Mouse (Mus musculus) MEL (cell line): ENCODE measurements at regions not wholly inside any gene's neighbourhood (a gene's known extent, or its start where the extent isn't known, plus 50 kb on each side); places are given as distances from the start of the nearest gene placed in this dataset.

Source experiments
- DNase-seq: peaks from one replicate; pipeline ENCODE4 v3.0.0; 2011; ENCODE audit warnings: low read depth, low spot score
- H3K27ac ChIP-seq: 2 replicates; pipeline ENCODE4 v1.5.1; 2012; ENCODE audit warnings: low read depth, mild to moderate bottlenecking, control low read depth, low read length, moderate library complexity; ENCODE audit not compliant: control insufficient read depth
- H3K27me3 ChIP-seq, 2 experiments: fragments of 150-350 bp in 1 of 2; sonication (generic) in 1 of 2; 2 replicates each; pipeline ENCODE4 v1.6.1; 2012; ENCODE audit warnings: low read length in 2 of 2, mild to moderate bottlenecking in 2 of 2, improper control_type of control experiment in 1 of 2, moderate library complexity in 1 of 2; ENCODE audit not compliant: insufficient read depth in 2 of 2, control insufficient read depth in 1 of 2
- H3K36me3 ChIP-seq, 2 experiments: 2 replicates each; pipeline ENCODE4 v1.6.1; 2012 to 2014; ENCODE audit warnings: low read length in 2 of 2, improper control_type of control experiment in 1 of 2, inconsistent platforms in 1 of 2, mild to moderate bottlenecking in 1 of 2; ENCODE audit not compliant: insufficient read depth in 2 of 2, control insufficient read depth in 1 of 2
- H3K4me1 ChIP-seq, 2 experiments: fragments of 150-350 bp in 1 of 2; sonication (generic) in 1 of 2; 2 replicates each; pipeline ENCODE4 v1.6.1; 2012; ENCODE audit warnings: low read length in 2 of 2, improper control_type of control experiment in 1 of 2, mild to moderate bottlenecking in 1 of 2; ENCODE audit not compliant: insufficient read depth in 2 of 2, control insufficient read depth in 1 of 2
- H3K4me3 ChIP-seq, 2 experiments: fragments of 150-350 bp in 1 of 2; sonication (generic) in 1 of 2; 2 replicates each; pipeline ENCODE4 v1.5.1; 2012; ENCODE audit warnings: low read depth in 2 of 2, low read length in 2 of 2, mild to moderate bottlenecking in 2 of 2, moderate library complexity in 2 of 2, control low read depth in 1 of 2, improper control_type of control experiment in 1 of 2; ENCODE audit not compliant: control insufficient read depth in 1 of 2, insufficient read depth in 1 of 2
- H3K79me2 ChIP-seq: 2 replicates; pipeline ENCODE4 v1.6.1; 2012; ENCODE audit warnings: mild to moderate bottlenecking, low read length, moderate library complexity; ENCODE audit not compliant: control insufficient read depth, poor library complexity, insufficient read depth
- H3K9ac ChIP-seq: 2 replicates; pipeline ENCODE4 v1.6.1; 2012; ENCODE audit warnings: low read depth, mild to moderate bottlenecking, control low read depth, low read length, moderate library complexity; ENCODE audit not compliant: control insufficient read depth, poor library complexity, severe bottlenecking
- H3K9me3 ChIP-seq: fragments of 150-350 bp; sonication (generic); replicated peaks from 2 replicates; pipeline ENCODE4 v1.6.1; 2012; ENCODE audit warnings: mild to moderate bottlenecking, low read length, improper control_type of control experiment, moderate library complexity; ENCODE audit not compliant: insufficient read depth
- BHLHE40 ChIP-seq: IDR thresholded peaks from 2 replicates; pipeline ENCODE4 v1.6.1; 2012; ENCODE audit warnings: low read depth, mild to moderate bottlenecking, inconsistent platforms, low read length, improper control_type of control experiment, borderline replicate concordance
- CHD1 ChIP-seq: IDR thresholded peaks from 2 replicates; pipeline ENCODE4 v1.6.1; 2012; ENCODE audit warnings: low read depth, mild to moderate bottlenecking, inconsistent platforms, low read length, improper control_type of control experiment
- CHD2 ChIP-seq: IDR thresholded peaks from 2 replicates; pipeline ENCODE4 v1.6.1; 2011; ENCODE audit warnings: low read length, improper control_type of control experiment
- CTCF ChIP-seq, 3 experiments: IDR thresholded peaks in 2 of 3; conservative IDR thresholded peaks in 1 of 3; 2 replicates each; pipeline ENCODE4 v1.5.1; 2011 to 2012; ENCODE audit warnings: low read length in 3 of 3, low read depth in 2 of 3, mild to moderate bottlenecking in 2 of 3, improper control_type of control experiment in 1 of 3, inconsistent platforms in 1 of 3, mixed read lengths in 1 of 3, moderate library complexity in 1 of 3; ENCODE audit not compliant: control insufficient read depth in 1 of 3, insufficient read depth in 1 of 3, poor library complexity in 1 of 3, severe bottlenecking in 1 of 3
- ELF1 ChIP-seq: IDR thresholded peaks from 2 replicates; pipeline ENCODE4 v1.6.1; 2014; ENCODE audit warnings: low read depth, mild to moderate bottlenecking, inconsistent platforms, low read length, improper control_type of control experiment, moderate library complexity
- GATA1 ChIP-seq: IDR thresholded peaks from 2 replicates; pipeline ENCODE4 v1.6.1; 2011; ENCODE audit warnings: low read depth, low read length, improper control_type of control experiment
- KAT2A ChIP-seq: conservative IDR thresholded peaks from 2 replicates; pipeline ENCODE4 v1.6.1; 2012; ENCODE audit warnings: low read depth, low read length, improper control_type of control experiment, inconsistent platforms
- MAFK ChIP-seq: IDR thresholded peaks from 2 replicates; pipeline ENCODE4 v1.6.1; 2011; ENCODE audit warnings: low read depth, mild to moderate bottlenecking, low read length, improper control_type of control experiment, borderline replicate concordance
- MAZ ChIP-seq: IDR thresholded peaks from 2 replicates; pipeline ENCODE4 v1.6.1; 2012; ENCODE audit warnings: low read depth, mild to moderate bottlenecking, inconsistent platforms, low read length, improper control_type of control experiment
- MEF2A ChIP-seq: IDR thresholded peaks from 2 replicates; pipeline ENCODE4 v1.6.1; 2014; ENCODE audit warnings: low read depth, mild to moderate bottlenecking, inconsistent platforms, low read length, improper control_type of control experiment; ENCODE audit not compliant: poor library complexity, insufficient replicate concordance, severe bottlenecking; ENCODE audit errors: extremely low read depth
- MXI1 ChIP-seq: IDR thresholded peaks from 2 replicates; pipeline ENCODE4 v1.6.1; 2011; ENCODE audit warnings: mild to moderate bottlenecking, low read depth, low read length, improper control_type of control experiment
- MYB ChIP-seq: IDR thresholded peaks from 2 replicates; pipeline ENCODE4 v1.6.1; 2011; ENCODE audit warnings: mild to moderate bottlenecking, low read depth, low read length, improper control_type of control experiment
- NELFE ChIP-seq: IDR thresholded peaks from 2 replicates; pipeline ENCODE4 v1.6.1; 2011; ENCODE audit warnings: low read depth, low read length, improper control_type of control experiment
- POLR2A ChIP-seq, 2 experiments: IDR thresholded peaks; 2 replicates each; pipeline ENCODE4 v1.6.1; 2011 to 2012; ENCODE audit warnings: low read length in 2 of 2, mild to moderate bottlenecking in 2 of 2, control low read depth in 1 of 2, improper control_type of control experiment in 1 of 2, low read depth in 1 of 2, moderate library complexity in 1 of 2; ENCODE audit not compliant: control insufficient read depth in 1 of 2, insufficient read depth in 1 of 2, poor library complexity in 1 of 2
- POLR2AphosphoS2 ChIP-seq: IDR thresholded peaks from 2 replicates; pipeline ENCODE4 v1.6.1; 2011; ENCODE audit warnings: low read length, improper control_type of control experiment
- POLR2AphosphoS5 ChIP-seq: IDR thresholded peaks from 2 replicates; pipeline ENCODE4 v1.6.1; 2012; ENCODE audit warnings: low read depth, borderline replicate concordance, mild to moderate bottlenecking, inconsistent platforms, low read length, moderate library complexity, mixed read lengths
- SMC3 ChIP-seq: IDR thresholded peaks from 2 replicates; pipeline ENCODE4 v1.6.1; 2011; ENCODE audit warnings: low read depth, low read length, improper control_type of control experiment
- TAL1 ChIP-seq: IDR thresholded peaks from 2 replicates; pipeline ENCODE4 v1.6.1; 2012; ENCODE audit warnings: mild to moderate bottlenecking, inconsistent platforms, low read length, moderate library complexity, mixed read lengths
- UBTF ChIP-seq: IDR thresholded peaks from 2 replicates; pipeline ENCODE4 v1.6.1; 2012; ENCODE audit warnings: low read depth, mild to moderate bottlenecking, inconsistent platforms, low read length, improper control_type of control experiment, moderate library complexity, borderline replicate concordance; ENCODE audit not compliant: insufficient read depth
- USF1 ChIP-seq: IDR thresholded peaks from 2 replicates; pipeline ENCODE4 v1.6.1; 2014; ENCODE audit warnings: low read depth, mild to moderate bottlenecking, inconsistent platforms, low read length, improper control_type of control experiment, moderate library complexity
- ZKSCAN1 ChIP-seq: IDR thresholded peaks from 2 replicates; pipeline ENCODE4 v1.6.1; 2012; ENCODE audit warnings: low read depth, mild to moderate bottlenecking, inconsistent platforms, low read length, improper control_type of control experiment, moderate library complexity
- ZNF384 ChIP-seq: IDR thresholded peaks from 2 replicates; pipeline ENCODE4 v1.6.1; 2012; ENCODE audit warnings: low read depth, mild to moderate bottlenecking, inconsistent platforms, low read length, improper control_type of control experiment

DNA sequence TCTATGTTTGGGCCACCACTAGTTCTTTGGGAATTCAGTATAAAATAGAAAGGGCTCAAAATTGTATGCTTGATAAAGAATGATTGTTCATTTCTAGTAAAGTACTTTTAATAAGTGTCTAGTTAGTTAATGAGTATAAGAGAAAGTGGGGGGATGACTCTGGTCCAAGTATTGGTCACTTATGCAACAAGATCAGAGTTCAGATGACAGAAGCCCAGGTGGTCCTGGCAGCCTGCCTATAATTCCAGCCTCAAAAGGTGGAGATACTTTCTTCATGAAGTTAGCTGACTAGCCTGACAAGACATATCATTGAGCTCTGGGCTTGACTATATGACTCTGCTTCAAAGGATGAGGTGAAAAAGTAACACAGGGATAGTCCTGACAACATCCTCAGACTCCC, 57.3 kb upstream of the Pter start:
- no peak for DNase-seq
- TF ChIP-seq BHLHE40 (no peak), POLR2A (IDR thresholded peaks at IDR 0.05; ENCODE audit: control insufficient read depth in 1 of 2, insufficient read depth in 1 of 2, low read depth in 1 of 2, low read length in 2 of 2, poor library complexity in 1 of 2) (no peak), CTCF (IDR thresholded peaks at IDR 0.05 in 2 of 3, conservative IDR thresholded peaks at IDR 0.05 in 1 of 3; ENCODE audit: control insufficient read depth in 1 of 3, insufficient read depth in 1 of 3, low read depth in 2 of 3, low read length in 3 of 3, poor library complexity in 1 of 3, severe bottlenecking in 1 of 3) (no peak), ZKSCAN1 (no peak), GATA1 (no peak), MYB (no peak), USF1 (no peak), NELFE (no peak), ELF1 (no peak), POLR2AphosphoS2 (no peak), MAZ (no peak), ZNF384 (no peak)
- H3K4me1 ChIP-seq: no peaks in the 10 kb centered on the region
- H3K36me3 ChIP-seq: no peaks in the 10 kb centered on the region
- H3K27ac ChIP-seq: no peak overlapping the region
- no peaks in the 10 kb centered on the region for H3K79me2 ChIP-seq
- H3K27me3 ChIP-seq: peaks cover 1 to 6% of the 10 kb centered on the region in 2 experiments; a peak in 3 of 4 replicates
- no peaks in the 10 kb centered on the region for H3K9me3 ChIP-seq
- no peak overlapping the region for H3K9ac ChIP-seq
- no peak overlapping the region for H3K4me3 ChIP-seq

DNA sequence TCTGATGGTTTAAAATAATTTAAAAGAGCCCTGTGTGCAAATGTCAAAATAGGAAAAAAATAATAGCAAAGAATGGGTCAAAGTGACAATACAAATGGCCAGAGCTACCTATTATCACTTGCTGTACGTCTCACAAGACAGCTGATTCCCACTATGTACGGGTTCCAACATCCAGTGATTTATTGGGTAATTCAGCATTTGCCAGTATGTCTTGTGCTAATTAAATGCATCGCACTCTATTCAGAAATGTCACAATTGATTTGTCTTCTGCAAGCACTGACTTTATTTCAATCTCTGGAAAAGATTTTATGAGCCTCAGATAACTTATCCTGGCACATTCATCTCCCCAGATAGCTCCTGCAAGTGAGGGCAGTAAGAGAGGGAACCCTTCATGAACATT, 55.1 kb upstream of the Pter start:
- Histone ChIP-seq H3K9ac (no peak overlapping the region), H3K79me2 (no peaks in the 10 kb centered on the region)

More for the DNA sequence above, 55.1 kb upstream of the Pter start:
- no peak overlapping the region for H3K27ac ChIP-seq
- no peaks in the 10 kb centered on the region for H3K9me3 ChIP-seq
- no peaks in the 10 kb centered on the region for H3K4me1 ChIP-seq
- DNase-seq: no peak
- no peak for TF ChIP-seq CHD2
- TF ChIP-seq ZNF384: no peak
- TF ChIP-seq MAFK: no peak
- TF ChIP-seq KAT2A: no peak
- no peak for TF ChIP-seq POLR2AphosphoS5
- no peak for TF ChIP-seq MXI1
- no peak for TF ChIP-seq NELFE
- no peak for TF ChIP-seq MEF2A
- TF ChIP-seq BHLHE40: no peak
- no peak for TF ChIP-seq CHD1
- TF ChIP-seq CTCF (IDR thresholded peaks at IDR 0.05 in 2 of 3, conservative IDR thresholded peaks at IDR 0.05 in 1 of 3; ENCODE audit: control insufficient read depth in 1 of 3, insufficient read depth in 1 of 3, low read depth in 2 of 3, low read length in 3 of 3, poor library complexity in 1 of 3, severe bottlenecking in 1 of 3): no peak
- TF ChIP-seq SMC3: no peak
- TF ChIP-seq ELF1: no peak
- no peak for TF ChIP-seq UBTF
- no peak for TF ChIP-seq TAL1
- no peak for TF ChIP-seq POLR2A (IDR thresholded peaks at IDR 0.05; ENCODE audit: control insufficient read depth in 1 of 2, insufficient read depth in 1 of 2, low read depth in 1 of 2, low read length in 2 of 2, poor library complexity in 1 of 2)
- peaks cover 0 to 2% of the 10 kb centered on the region in 2 experiments; a peak in 3 of 4 replicates for H3K27me3 ChIP-seq
- H3K36me3 ChIP-seq: no peaks in the 10 kb centered on the region
- no peak overlapping the region for H3K4me3 ChIP-seq
